Mouse (Mus musculus) NIH3T3 (cell line): ENCODE results near the gene Lmo3.

Source experiments
- DNase-seq: peaks from one replicate; pipeline ENCODE4 v3.0.0-alpha.2; 2012; ENCODE audit warnings: low read depth

The Lmo3 gene

DNA sequence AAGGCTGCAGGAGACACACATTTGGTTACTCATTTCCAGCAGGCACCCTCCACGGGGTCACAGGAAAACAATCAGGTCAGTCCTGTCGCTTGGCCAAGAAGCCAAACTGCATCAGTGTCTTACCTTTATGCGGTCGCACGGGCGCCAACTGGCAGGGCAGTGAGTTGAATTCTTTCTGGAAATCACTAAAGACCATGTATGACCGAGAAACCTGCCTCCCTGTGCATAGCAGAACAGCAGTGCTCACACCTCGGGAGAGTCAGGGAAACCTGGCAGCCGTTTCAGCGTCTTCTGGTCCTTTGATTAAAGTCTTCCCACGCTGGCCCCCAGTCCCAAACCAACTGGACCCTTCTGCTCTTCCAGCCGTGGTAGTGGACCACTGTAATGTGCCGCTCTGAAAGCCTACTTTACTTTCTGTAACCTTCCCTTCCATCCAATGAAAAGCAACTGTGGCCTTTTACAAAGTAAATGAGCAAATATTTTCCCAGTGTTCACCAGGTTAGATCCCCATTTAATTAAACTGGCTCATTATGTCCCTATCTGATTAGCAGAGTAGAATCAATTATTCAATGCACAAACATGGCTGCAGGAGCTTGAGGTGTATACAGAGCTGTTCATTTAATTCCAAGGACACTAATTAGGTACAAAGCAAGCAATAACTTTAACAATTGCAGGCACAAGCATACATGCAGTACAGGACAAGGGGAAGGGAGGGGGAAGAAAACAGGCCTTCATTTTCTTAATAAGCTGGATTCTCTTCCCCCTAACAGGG lies at the start of gene Lmo3:
Lmo3 (minus strand) TSS at position 235 of the 772 bp plus-strand sequence.
- no peak for DNase-seq

DNA sequence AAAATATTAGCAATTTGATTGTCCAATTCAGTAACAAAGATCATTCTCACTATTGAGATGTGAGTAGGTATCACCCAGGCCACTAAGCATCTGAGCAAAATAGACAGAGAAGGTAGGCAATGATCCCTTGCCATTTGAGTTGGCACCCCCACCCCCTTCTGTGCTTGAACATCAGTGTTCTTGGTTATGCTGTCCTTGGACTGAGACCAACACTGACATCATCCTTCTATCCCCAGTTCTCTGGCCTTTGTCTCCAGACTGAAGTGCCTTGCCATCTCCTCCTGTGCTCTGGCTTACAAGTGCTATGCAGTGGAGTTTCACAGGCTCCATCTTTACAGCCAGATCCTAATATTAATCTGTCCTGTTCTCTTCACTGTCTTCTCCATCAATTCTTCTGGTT lies 39.0 kb upstream of the Lmo3 start:
- DNase-seq = no peak

DNA sequence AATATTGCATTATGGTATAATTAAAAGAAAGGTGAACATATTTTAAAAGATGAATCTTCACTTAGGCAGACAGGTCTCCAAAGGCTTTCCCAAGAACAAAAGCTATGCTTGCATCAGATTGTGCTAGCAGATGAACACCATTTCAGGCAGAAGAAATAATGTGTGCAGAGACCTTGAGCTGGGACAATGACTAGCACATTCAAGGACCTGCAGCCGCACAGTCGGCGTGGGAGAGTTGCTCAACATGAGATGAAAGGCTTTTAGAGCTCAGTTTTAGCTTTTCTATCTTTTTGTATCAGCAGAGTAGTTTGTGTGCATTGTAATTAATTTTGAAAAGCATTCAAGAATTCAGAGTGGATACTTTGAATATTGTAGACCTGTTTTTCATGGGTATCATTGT lies 36.6 kb upstream of the Lmo3 start:
- DNase-seq = no peak

DNA sequence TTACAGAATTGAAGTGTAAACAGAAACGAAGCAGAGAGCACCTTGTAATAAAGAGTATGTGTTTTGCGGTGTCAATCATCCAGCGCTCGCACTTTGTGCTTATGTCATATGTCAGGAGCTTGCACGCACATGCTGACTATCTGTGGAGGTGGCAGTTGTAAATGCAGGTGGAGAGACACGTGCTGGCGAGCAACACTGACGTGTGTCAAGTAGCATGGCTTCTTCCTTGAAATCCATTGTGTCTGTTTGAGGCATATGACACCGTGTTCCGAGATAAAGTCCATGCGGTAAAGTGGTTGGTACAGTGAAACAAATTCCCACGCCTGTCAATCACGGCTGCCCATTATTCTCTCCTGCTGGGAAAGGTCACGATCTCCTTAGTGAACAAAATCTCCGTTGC lies 15.2 kb upstream of the Lmo3 start:
- no peak for DNase-seq

DNA sequence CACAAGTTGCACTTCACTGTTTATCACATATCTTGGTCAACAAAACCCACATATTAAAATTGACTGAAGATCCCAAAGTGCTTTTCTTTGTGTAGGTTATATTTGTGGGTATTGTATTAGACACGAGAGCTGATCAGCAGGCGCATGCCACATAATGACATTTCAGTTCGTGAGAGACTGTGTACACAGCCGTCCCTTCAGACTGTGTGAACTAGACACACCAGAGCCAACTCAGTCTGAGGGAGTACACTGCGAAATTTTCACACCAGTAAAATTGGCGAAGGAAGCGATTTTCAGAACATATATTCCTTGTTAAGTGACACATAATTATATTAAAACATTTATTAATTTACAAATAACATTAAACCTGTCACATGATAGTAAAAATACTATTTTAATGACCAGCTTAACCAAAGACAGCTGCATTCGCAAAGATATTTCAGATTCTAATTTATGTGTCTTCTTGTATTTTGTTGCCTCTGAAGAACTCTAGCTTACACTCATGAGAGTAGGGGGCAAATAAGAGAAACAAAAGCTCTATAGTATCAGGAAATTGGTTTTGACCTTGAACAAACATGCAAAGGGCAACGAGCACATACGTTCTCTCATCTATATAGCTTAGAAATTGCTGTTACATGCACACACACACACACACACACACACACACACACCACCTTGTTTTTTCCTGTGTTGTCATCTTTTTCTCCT lies 14.4 kb upstream of the Lmo3 start:
- no peak for DNase-seq

DNA sequence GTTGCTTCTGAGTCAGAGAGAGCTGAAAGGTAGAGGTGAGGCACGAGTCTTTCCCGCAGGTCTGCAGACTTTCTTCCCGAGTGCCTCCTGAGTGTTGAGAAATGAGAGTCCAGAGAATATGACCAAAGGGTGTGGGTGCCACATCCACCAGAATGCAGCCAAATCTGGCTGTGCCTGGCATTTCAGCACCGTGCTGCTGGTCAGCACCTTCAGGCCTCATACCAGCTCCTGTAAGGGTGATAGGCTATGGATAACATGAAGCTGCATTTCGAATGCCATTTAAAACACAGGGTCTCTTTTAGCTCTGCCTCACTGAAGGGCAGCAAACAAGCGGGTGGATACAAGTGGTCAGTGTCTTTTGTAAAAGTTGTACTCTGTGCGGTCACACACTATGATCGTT lies 1.5 kb upstream of the Lmo3 start:
- peak; percentile 16 for DNase-seq

DNA sequence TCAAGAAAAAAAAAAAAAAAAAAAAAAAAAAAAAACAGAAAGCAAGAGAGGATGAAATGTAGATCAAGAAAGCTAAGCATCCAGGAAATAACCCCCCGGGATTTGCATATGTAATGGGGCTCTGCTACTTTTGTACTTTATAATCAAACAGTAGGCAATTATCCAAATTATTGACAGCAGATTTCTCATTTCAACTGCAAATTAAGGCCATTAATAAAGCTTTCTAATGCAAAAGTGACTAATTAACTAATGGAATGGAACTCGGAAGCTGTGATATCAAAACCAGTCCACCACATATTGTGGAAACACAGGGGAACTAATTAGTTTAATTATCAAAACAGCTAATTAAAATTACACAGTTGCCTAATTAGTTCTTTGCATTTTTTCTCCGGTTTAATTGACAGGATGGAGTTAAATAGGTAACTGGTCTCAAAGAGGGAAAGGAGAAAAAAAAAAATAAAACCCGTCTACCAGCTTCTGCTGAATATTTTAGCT lies 785 bp upstream of the Lmo3 start:
- no peak for DNase-seq

DNA sequence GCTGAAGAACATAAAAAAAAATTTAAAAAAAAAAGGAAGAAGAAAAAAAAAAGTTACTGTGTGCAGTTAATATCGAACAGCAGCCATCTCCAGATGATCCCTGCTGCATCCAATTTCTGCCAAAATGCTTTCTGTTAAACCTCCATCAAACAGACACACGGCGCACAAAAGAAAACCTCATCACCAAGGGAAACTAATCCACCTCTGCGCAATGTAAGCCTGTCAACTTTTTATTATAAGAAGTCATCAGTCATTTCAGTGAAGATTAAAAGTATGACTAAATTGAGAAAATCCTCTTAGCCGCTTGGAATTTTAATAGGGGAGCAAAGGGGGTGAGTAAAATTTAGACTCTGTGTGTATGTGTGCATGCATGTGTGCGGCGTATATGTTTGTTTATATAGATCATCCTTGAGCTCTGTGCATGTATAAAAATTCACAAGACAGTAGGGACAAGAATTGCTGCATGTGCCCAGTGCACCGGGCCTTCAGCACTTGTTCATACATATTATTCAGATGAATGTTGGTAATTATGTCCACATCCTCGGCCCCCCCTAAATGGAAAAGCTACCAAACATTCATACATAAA lies 1.2 kb downstream of the Lmo3 start:
- DNase-seq = no peak

DNA sequence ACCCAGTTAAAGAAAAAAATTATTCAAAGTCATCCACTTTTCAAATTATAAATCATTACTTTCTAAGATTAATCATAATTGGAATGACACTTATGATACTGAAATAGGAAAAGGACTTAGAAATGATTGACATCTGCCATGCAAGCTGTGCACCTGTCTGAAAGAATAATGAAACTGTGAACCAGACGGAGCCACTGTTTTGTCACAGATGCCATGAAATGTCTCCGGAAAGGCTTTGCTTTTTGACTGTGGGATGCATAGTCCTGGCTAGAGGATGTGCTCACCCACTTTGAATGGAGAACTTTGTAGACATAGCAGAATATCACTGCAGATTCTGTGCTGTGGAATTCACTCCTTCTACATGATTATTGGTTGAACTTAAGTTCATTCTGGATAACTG lies 18.4 kb downstream of the Lmo3 start:
- no peak for DNase-seq

DNA sequence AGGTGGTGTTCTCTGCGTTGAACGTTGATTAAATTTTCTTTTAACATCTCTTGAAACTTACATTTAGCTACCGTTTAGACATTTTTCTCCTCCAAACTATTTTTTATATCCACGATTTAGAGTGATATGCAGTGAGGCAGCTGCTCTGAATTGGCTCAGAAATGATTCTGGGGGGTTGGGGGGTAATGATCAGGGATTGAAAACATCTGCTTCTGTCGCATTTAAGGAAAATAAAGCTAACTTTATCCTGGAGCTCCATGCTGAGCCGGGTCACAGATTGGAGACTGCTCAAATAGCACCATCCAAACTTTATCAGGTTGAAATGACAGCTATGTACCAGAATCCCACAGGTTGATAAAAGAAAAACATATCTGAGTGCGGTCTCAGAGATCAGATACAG lies 29.6 kb downstream of the Lmo3 start:
- no peak for DNase-seq

DNA sequence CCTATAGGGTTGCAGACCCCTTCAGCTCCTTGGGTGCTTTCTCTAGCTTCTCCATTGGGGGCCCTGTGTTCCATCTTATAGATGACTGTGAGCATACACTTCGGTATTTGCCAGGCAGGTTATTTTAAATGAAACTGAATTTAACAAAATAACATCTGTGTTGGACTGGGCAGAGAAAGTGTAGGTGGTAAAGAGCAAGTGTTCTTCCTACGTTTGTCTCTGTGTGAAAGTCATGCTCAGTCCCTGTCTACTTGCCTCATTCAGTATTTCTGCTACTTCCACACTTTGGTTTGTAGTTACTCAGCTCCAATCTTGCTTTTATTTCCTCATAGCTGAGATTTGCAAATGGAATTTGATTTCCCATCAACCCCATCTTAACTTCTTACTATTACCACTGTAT lies 46.9 kb downstream of the Lmo3 start:
- DNase-seq = no peak

DNA sequence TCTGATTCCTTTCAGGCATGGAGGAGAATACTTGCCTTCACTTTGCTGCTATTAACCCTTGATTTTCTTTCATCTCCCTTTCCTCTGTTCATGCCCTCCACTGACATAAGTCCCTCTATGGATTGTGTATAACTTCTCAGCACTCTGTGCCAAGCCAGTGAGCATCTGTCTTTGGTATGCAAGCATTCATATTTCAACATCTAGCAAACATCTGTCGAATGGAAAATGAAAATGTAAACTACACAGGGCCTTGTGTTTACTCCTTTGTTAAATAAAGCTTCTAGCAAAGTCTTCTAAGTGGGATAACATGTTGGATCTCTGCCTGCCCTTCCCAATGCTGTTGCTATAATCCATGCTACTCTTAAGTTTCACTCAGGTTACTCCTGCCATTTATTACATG lies 75.1 kb downstream of the Lmo3 start:
- no peak for DNase-seq

DNA sequence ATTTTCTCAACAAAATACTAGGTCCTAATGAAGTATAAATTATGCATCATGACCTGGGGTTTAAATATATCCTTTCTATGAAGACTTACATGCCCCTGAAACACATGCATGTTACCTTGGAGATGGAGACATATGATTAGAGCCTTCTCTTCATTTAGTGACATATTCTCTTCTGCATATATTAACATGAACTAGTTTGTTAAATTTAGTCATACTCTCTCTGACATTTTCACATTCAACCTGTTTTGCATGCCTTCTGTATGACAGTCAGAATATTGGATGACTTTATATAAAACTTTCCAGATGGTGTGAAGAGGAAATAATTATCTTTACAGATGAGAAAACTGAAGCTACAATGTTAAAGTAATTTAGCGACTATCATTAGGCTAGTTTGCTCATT lies 77.8 kb downstream of the Lmo3 start:
- DNase-seq = no peak

DNA sequence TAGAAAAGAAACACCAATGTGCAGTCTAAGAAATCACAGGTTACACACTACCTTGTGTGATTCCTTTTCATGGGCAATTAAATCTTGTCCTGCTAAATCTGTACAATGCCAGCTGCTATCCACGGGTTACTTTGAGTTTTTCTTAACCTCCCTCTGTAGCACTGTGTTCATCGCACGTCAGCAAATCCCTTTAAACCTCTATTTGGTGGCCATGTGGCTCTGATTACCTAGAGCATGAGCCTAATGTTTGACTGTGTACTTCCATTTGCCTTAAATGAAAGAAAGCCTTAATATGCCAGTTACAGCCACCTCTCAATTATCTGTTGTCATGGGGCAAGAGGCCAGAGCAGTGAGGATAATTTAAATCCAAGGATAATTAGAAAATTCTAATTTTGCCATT lies 98.9 kb downstream of the Lmo3 start:
- DNase-seq = no peak

DNA sequence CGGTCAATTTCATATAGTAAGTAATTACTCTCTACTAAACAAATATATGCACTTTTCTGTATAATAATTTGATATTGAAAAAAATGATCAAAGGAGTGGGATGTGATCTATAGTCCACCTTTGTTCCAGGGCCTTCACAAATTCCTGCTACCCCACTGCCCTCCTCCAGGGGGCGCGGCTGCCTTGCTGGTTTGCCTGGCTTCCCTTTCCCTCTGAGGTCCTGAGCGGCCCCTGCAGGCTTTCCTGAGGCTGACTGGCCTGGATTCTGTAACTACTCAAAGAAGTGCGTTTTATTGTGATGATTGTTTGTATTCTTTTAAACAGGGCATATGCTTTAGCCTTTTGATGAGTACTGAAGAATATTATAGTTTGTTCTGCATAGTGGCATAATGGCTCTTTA lies 104.2 kb downstream of the Lmo3 start:
- DNase-seq = peak; percentile 63

DNA sequence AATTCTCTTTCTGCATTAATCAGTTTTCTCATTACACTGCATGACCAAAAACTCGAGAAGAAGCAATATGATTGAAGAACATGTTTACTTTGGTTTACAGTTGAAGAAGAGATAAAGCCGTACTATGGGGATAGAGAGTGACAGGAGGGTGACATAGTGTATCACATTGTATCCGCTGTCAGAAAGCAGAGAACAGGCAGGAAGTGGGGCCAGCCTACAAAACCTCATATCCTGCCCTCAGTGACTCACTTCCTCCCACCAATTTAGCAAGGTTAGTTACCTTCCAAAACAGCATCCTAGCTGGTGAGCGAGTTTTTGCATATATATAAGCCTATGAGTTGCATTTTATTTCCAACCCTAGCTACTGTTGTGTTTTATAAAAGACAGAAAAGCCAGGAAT lies 112.6 kb downstream of the Lmo3 start:
- DNase-seq = no peak

DNA sequence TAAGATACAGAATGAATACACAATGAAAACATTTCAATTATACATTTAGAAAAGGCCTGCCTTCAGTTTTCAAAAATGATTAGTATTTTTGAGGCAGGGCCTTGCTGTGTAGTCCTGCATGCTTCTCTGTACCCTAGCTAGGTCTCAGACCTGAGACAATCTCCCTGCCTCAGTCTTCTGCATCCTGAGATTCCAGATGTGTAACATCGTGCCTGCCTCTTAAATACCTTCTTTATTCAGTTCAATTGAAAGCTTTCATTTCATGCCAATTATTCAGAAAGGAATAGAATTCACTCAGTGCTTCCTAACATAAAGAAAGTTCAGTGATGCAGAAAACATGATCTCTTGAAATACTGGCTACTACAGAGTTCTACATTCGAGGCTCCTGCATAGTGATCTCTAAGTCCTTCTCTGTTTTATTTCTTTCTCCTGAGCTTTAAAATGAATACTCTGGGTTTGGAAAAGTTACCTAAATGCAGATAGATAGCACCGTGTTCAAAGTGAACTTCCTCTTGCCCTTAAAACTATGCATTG lies 137.2 kb downstream of the Lmo3 start:
- no peak for DNase-seq

DNA sequence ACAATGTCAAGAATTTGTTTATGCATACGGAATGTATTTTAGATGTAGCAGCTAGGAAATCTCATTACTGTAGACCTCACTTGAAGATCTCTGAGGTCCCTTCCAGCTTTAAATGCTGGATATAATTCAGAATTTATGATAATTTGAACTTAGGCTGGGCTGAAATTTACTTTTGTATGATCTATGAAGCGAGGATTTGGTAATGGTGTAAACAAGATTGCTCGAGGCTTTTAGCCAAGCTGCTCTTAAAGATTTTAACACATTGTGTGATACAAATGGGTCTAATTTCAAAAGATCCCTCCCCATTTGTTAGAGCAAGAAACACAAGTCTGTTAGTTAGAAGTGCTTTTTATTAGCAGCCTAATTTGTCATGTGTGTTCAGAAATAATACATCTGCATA lies 144.4 kb downstream of the Lmo3 start:
- DNase-seq = no peak

DNA sequence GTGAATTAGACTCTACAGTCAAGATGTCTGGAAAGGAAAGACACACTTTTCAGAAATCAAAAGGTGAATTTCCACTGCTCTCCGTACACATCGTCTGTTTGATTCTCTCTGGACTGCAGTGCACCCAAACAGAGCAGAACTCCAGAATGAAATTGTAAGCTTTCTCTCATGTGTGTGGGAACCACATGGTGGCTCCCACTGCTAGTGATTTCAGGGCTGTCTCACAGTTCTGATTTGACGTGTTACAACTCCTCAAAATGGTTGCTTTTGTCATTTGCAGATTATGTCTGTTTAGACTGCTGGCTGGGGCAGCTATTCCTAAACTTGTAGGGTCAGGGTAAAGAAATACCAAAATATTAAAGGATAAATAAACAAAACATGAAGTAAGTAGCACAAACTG lies 145.0 kb downstream of the Lmo3 start:
- no peak for DNase-seq

DNA sequence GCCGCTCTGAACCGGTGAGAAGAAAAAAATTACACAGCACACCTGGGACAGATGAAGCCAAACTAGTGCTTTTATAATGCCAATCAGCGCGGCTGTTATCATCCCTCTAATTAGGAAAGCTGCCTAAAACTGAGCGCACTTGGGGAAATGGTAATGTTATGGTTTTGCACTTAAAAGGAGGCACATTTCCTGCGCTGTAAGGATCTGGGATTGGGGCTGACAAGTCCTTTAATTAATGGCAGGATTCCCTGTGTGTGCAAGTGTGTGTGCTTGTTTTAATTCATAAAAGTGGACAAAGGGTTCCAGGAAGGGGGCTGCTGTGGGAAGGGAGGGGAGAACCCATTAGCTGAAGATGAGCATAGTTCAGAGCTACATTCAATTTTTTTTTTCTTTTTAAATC lies 154.4 kb downstream of the Lmo3 start:
- DNase-seq = no peak

DNA sequence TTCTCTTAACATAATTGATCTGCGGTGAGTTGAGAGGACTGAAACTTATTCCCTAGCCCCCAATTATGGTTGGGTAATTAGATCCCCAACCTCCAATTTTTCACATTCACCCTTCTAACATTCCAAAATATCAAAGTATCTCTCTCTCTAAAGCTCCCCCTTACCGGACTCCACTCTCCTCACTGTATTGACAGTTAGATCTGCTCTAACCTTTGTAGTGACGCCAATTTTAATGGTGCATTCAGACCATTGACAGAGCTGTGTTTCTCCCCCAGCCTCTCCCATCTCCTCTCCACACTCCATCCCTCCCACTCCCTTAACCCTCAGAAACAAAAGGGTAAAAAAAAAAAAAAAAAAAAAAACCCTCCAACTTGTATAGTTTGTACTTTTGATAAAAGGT lies 154.9 kb downstream of the Lmo3 start:
- no peak for DNase-seq

DNA sequence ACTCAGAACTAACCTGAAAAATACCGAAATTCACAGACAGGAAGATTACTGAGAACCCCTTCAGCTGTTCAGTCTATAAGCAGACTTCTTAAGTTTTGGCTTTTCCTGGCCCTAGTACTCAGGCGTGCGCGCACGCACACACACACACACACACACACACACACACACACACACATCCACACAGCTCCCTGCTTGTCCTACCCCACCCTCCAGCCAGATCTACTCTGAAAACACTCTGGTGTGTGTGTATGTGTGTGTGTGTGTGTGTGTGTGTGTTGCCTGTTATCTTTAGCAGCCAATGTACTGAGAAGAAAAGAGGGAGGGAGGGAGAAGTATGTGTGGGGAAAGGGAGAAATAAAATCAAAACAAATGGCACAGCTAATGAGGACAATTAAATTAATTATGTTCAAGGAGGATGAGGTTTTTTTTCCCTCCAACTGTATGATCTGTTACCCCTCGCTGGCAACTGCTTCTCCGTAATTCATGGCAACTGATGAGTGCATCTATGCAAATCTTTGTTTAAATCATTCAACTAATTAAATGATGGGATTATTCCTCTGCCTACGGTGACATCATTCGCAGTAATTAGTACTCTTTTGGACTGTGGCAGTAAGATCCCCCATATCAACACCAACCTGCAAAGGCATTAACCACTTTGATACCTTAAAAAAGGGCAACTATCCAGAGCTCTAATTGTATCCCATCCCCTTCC lies 157.1 kb downstream of the Lmo3 start:
- no peak for DNase-seq
